Mouse (Mus musculus): Measurements from ENCODE around the gene Prok1.

GRCm38 (mm10) chr3:107217101-107217480 lies 22.4 kb downstream of the Prok1 start:
- TF ChIP-seq POLR2A (IDR thresholded peaks at IDR 0.05; ENCODE audit: insufficient read depth, low read depth, low read length) (no peak), CTCF (IDR thresholded peaks at IDR 0.05) (no peak)

All from heart, adult 2 months (tissue).